Comparison of ENCODE assay signal across 8 mouse cellular contexts in genomic region chr6:29215881-29216501, GRCm38 (mm10). TPM values are rescaled to one million over a fixed set of nuclear protein-coding genes. Genes with fewer than 3 reads are reported as not detected.
A peak's percentile ranks its signal among the peaks of the same experiment; 100 is the strongest.
DNase-seq lines count a peak whose midpoint lies in the region; ATAC-seq and TF ChIP-seq lines count a peak whose summit lies in the region.

Impdh1 (minus strand) TSS chr6:29216364.

- peak within 1 kb of the TSS; percentile 51 for H3K9ac ChIP-seq in intestine, embryonic 14.5 days (ENCODE audit: low read length)
- H3K9ac ChIP-seq in midbrain, embryonic 12.5 days (replicated peaks), result peak within 1 kb of the TSS; percentile 73

- peak; percentile 55 to 62 for DNase-seq in cerebellum, postnatal 36 days
- DNase-seq in gastrocnemius, postnatal 25 days, result peak; percentile 84
- DNase-seq in intestine, embryonic 14.5 days (ENCODE audit: low spot score), result peak; percentile 94
- DNase-seq in limb, embryonic 10.5 days (ENCODE audit: low spot score), result peak; percentile 86
- peak; percentile 42 to 83 for DNase-seq in spleen, adult 2 months (ENCODE audit: low read depth in 1 of 2, low spot score in 2 of 2)

- TF ChIP-seq POLR2A in spleen, adult 2 months (IDR thresholded peaks at IDR 0.05; ENCODE audit: low read depth, low read length), result peak; percentile 34

- peaks cover 55% of the 10 kb centered on the region for H3K27me3 ChIP-seq in erythroblast, embryonic 14.5 days (ENCODE audit: control insufficient read depth)
- H3K27me3 ChIP-seq in intestine, embryonic 14.5 days (replicated peaks; ENCODE audit: control insufficient read depth, insufficient read depth, low read length), result peaks cover 15% of the 10 kb centered on the region
- peaks cover 30% of the 10 kb centered on the region for H3K27me3 ChIP-seq in limb, embryonic 10.5 days (ENCODE audit: low read depth, poor library complexity, severe bottlenecking)
- peaks cover 21% of the 10 kb centered on the region for H3K27me3 ChIP-seq in midbrain, embryonic 12.5 days
- no peaks in the 10 kb centered on the region for H3K27me3 ChIP-seq in spleen, adult 2 months (ENCODE audit: control insufficient read depth, insufficient read depth, low read length)

- H3K4me1 ChIP-seq in erythroblast, embryonic 14.5 days (ENCODE audit: control insufficient read depth), result peaks cover 30% of the 10 kb centered on the region
- H3K4me1 ChIP-seq in intestine, embryonic 14.5 days (replicated peaks; ENCODE audit: control insufficient read depth, insufficient read depth, low read length), result peaks cover 31% of the 10 kb centered on the region
- H3K4me1 ChIP-seq in limb, embryonic 10.5 days, result peaks cover 47% of the 10 kb centered on the region
- H3K4me1 ChIP-seq in midbrain, embryonic 12.5 days, result peaks cover 46% of the 10 kb centered on the region
- H3K4me1 ChIP-seq in spleen, adult 2 months (ENCODE audit: control insufficient read depth, insufficient read depth, insufficient read length), result peaks cover 9% of the 10 kb centered on the region

- H3K4me2 ChIP-seq in intestine, embryonic 14.5 days (ENCODE audit: low read length), result peak within 1 kb of the TSS; percentile 99
- peak within 1 kb of the TSS; percentile 94 for H3K4me2 ChIP-seq in midbrain, embryonic 12.5 days (replicated peaks)

- no peak for ATAC-seq in erythroblast, adult 5-6 weeks (replicated peaks; ENCODE audit: low FRiP score, poor library complexity, severe bottlenecking)
- peak; percentile 80 for ATAC-seq in intestine, embryonic 14.5 days (replicated peaks; ENCODE audit: low FRiP score, low TSS enrichment, low read depth)
- ATAC-seq in midbrain, embryonic 12.5 days (ENCODE audit: low FRiP score, low read depth), result peak; percentile 62

- no peaks in the 10 kb centered on the region for H3K9me3 ChIP-seq in erythroblast, embryonic 14.5 days (ENCODE audit: control insufficient read depth, low read length)
- no peaks in the 10 kb centered on the region for H3K9me3 ChIP-seq in intestine, embryonic 14.5 days (ENCODE audit: control insufficient read depth, low read length)
- no peaks in the 10 kb centered on the region for H3K9me3 ChIP-seq in limb, embryonic 10.5 days (replicated peaks)
- H3K9me3 ChIP-seq in midbrain, embryonic 12.5 days, result no peaks in the 10 kb centered on the region

- under 1% methylated on average over 56 of the region's 56 CpGs for WGBS in intestine, embryonic 14.5 days
- WGBS in limb, embryonic 10.5 days, result under 1% methylated on average over 55 of the region's 56 CpGs
- under 1% methylated on average over 56 of the region's 56 CpGs for WGBS in midbrain, embryonic 12.5 days
- WGBS in spleen, adult 2 months, result under 1% methylated on average over 56 of the region's 56 CpGs

- no peaks in the 10 kb centered on the region for H3K36me3 ChIP-seq in erythroblast, embryonic 14.5 days (ENCODE audit: control insufficient read depth)
- no peaks in the 10 kb centered on the region for H3K36me3 ChIP-seq in intestine, embryonic 14.5 days (ENCODE audit: control insufficient read depth, insufficient read depth, low read length)
- no peaks in the 10 kb centered on the region for H3K36me3 ChIP-seq in limb, embryonic 10.5 days
- no peaks in the 10 kb centered on the region for H3K36me3 ChIP-seq in midbrain, embryonic 12.5 days
- no peaks in the 10 kb centered on the region for H3K36me3 ChIP-seq in spleen, adult 2 months (ENCODE audit: control insufficient read depth, insufficient read depth, low read length)

- no peak within 1 kb of the TSS for H3K27ac ChIP-seq in intestine, embryonic 14.5 days (ENCODE audit: low read depth)
- peak within 1 kb of the TSS; percentile 78 for H3K27ac ChIP-seq in limb, embryonic 10.5 days
- 0 out of 2 replicates have a peak within 1 kb of the TSS, but pooled peaks have one; percentile 54 for H3K27ac ChIP-seq in midbrain, embryonic 12.5 days (replicated peaks)
- peak within 1 kb of the TSS; percentile 70 for H3K27ac ChIP-seq in spleen, adult 2 months (ENCODE audit: insufficient read depth, low read length)

- H3K4me3 ChIP-seq in erythroblast, embryonic 14.5 days (replicated peaks), result peak within 1 kb of the TSS; percentile 61
- peak within 1 kb of the TSS; percentile 61 for H3K4me3 ChIP-seq in intestine, embryonic 14.5 days (ENCODE audit: low read depth, low read length)
- H3K4me3 ChIP-seq in limb, embryonic 10.5 days, result peak within 1 kb of the TSS; percentile 76
- H3K4me3 ChIP-seq in midbrain, embryonic 12.5 days, result peak within 1 kb of the TSS; percentile 73
- peak within 1 kb of the TSS; percentile 70 for H3K4me3 ChIP-seq in spleen, adult 2 months (ENCODE audit: extremely low read depth, insufficient read depth, insufficient read length)

- TF ChIP-seq CTCF in spleen, adult 2 months (IDR thresholded peaks at IDR 0.05; ENCODE audit: extremely low read depth, insufficient read depth, insufficient read length, insufficient replicate concordance), result no peak

RNA-seq across cellular contexts. Expression of gene Impdh1, which starts in this region (rescaled TPM):
- 1.7 and 1.8 TPM in 2 replicates for polyA plus RNA-seq in erythroblast, embryonic 14.5 days (2012)
- total RNA-seq in erythroblast, adult 5-6 weeks (2015; ENCODE audit: low replicate concordance), result 9.6 and 12.3 TPM in 2 replicates
- 11.2 and 34.7 TPM in 2 replicates for total RNA-seq in erythroblast, adult 5-6 weeks (2017; ENCODE audit: low replicate concordance)
- 10 to 100 TPM; 13.6 to 15.5 TPM for total RNA-seq in gastrocnemius, postnatal 25 days (2021)
- 47.5 and 48.1 TPM in 2 replicates for polyA plus RNA-seq in intestine, embryonic 14.5 days (2014; fragmentation: Nextera tagmentation; extraction: Ambion mirVana)
- 56.7 and 66.9 TPM in 2 replicates for polyA plus RNA-seq in limb, embryonic 10.5 days (2016; fragmentation: Nextera tagmentation; extraction: Ambion mirVana)
- polyA plus RNA-seq in midbrain, embryonic 12.5 days (2016; fragmentation: Nextera tagmentation; extraction: Ambion mirVana), result 50.2 and 51.6 TPM in 2 replicates
- polyA plus RNA-seq in spleen, adult 2 months (2012; rRNA removed), result 40.7 and 46.7 TPM in 2 replicates

Comparison
In these comparisons a context has a peak if more than half of its experiments do, and no peak if none do; other contexts are left out.
1. RNA of gene Impdh1 (polyA plus RNA-seq): 56.7 to 66.9 TPM in limb, embryonic 10.5 days, 50.2 to 51.6 TPM in midbrain, embryonic 12.5 days, 47.5 to 48.1 TPM in intestine, embryonic 14.5 days and 40.7 to 46.7 TPM in spleen, adult 2 months; 1.7 to 1.8 TPM in erythroblast, embryonic 14.5 days; every median in the first group is over 10 times any median in the second.
2. Peak in every context shown above with its lines, with median percentiles within 50 percentile points of each other: H3K4me3 ChIP-seq and DNase-seq.